Mouse (Mus musculus) activated CD4-positive, CD25-positive, alpha-beta regulatory T cell, adult 4 months (primary cell): ENCODE results near the gene Gpd2. TPM values are rescaled to one million over a fixed set of nuclear protein-coding genes. Genes with fewer than 3 reads are reported as not detected.

Source experiments
- ATAC-seq: one replicate; pipeline ENCODE4 v1.8.0; 2017
- polyA plus RNA-seq, 2 experiments: library from polyadenylated mRNA; unstranded; fragments of 100-300 nt; shearing (Covaris generic); gene quantifications; one replicate each; pipeline ENCODE4 v1.2.1; 2017

Gpd2 gene
- polyA plus RNA-seq, 2 experiments from 2014 or later: 13.9 to 14.6 TPM

DNA sequence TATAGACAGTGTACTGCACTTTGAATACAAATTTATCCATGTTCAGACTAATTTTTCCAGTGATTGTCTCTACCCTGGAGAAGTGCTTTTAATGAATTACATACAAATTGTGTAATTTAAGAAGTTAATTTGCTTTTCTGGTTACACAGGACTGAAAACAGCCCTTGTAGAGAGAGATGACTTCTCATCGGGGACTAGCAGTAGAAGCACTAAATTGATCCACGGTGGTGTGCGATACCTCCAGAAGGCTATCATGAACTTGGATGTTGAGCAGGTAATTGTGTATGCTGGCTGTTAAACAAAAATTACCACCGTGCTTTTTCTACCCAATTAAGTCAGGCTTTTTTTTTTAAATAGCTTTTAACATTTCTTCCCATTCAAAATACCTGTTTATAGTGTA, 66.8 kb downstream of the Gpd2 start:
- ATAC-seq: no peak

DNA sequence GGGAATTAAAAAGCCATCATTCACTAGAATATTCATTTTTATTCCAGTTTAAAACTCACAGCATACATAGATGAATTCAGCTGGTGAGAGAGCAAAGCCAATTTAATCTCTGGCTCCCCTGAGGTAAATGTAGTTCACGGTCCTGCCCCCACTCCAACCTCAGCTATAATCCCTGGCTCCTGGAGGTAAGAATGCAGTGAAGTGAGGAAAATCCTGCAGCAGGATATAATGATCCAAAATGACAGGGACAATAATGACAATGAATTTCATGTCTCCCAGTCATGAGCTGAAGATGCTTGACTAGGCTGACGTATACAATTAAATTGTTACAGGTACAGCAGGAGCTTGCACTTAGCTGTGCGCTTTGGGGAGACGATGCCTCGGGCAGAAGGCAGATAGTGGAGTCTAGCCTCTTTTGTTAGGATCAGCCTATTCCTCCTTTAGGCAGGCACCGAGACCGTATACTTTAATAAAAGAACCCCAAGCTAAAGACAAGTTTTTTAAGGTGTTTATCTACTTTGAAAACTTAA, 74.9 kb downstream of the Gpd2 start:
- ATAC-seq: no peak

DNA sequence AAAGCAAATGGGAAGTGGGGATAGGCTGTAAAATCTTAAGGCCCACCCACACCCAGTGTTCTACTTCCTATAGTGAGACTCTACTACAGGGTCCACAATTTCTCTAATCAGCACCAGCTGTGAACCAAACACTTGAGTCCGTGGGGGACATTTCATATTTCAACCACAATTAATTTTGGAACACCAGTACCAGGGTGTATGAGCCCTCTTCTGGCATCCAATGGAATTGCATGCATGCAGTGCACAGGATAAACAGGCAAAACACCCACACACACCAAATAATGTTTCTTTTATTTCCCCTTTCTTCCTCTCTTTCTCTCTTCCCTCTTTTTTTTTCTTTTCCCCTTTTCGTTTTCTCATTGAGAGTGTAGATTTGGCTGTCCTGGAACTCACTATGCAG, 78.6 kb downstream of the Gpd2 start:
- ATAC-seq: peak; percentile 65

DNA sequence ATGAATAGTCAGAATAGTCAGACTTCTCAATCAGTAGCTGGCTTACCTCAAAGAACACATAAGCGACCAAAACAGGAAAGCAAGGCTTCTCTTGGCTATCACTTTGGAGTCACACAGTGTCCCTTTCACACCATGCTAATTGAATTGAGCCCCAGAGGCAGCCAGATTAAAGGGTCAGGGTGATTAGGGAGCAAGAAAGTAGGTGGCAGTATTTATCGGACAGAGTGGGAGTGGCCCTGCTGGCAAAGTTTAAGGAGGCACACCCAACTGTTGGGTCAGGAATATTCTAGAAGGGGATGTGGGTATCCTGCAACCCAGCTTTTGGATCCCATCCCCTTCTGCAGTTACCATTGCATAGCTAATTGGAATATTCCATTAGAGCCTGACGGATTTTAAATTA, 80.9 kb downstream of the Gpd2 start:
- no peak for ATAC-seq

DNA sequence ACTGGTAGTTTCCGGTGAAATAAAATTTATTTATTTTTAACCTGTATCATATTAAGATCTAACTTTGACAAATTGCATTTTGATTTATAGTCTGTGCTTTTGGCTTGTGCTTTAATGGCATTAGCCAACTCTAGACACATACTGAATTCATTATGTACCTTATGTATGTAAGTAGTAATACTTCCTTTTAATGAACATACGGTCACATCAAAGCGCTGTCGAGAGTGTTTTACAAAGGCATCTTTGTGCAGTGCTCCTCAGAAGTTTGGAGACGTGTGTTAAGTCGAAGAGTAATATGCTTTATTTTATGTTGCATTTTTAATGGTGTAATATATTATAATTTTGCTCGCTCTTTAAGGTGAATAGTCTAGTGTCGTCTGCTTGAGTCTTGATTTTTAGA, 88.7 kb downstream of the Gpd2 start:
- no peak for ATAC-seq

DNA sequence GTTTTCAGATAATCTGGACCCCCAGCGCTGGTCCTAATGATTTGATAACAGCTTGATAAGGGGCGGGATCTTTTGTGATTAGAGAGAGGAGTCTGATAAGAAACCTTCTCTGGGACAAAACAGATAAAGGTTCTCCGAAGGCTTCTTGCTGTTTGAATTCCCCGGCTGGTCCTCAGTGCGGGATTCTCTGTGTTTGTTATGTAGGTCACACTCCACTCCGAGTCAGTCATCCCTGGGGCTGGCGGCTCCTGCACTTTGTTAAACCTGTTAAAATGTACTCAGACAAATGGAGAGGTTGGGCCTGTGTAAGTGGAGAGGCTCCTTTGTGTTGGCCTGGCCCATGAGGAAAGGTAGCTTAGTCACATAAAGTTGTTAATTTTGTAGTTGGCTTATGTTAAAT, 91.9 kb downstream of the Gpd2 start:
- ATAC-seq: no peak

DNA sequence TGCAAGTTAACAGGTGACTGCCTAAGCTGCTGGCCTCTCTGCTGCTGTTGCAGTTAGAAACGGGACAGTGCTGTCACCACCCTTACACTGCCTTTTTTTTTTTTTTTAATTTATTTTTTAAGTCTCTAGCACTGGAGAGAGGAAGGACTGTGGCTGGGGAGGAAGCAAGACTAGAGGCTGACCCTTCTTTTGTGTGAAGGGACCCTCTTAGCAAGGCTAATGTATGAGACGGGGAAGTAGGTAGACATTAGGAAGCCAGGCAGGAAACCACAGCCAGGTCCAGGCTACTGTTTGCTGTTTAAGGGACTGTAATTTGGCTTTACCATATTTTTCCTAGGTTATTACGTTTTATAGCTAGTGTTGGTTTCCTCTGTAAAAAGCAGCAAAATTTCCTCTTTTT, 93.4 kb downstream of the Gpd2 start:
- no peak for ATAC-seq

DNA sequence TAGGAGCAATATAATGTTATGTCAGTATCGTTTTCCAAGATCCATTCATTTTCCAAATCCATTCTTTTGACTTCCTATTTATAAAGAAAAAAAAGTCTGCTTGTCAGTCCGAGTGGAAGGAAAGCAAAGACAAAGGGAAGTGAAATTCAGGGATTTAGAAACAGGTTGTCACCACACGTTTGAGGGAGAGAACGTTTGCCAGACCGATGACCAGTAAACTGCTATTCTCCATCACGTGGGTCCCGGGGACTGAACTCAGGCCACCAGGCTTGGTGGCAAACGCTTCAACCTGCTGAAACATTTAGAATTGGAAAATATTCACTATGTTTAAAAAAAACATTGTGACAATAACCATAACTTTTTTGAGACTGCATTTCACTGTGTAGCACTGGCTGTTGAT, 93.8 kb downstream of the Gpd2 start:
- ATAC-seq: no peak

DNA sequence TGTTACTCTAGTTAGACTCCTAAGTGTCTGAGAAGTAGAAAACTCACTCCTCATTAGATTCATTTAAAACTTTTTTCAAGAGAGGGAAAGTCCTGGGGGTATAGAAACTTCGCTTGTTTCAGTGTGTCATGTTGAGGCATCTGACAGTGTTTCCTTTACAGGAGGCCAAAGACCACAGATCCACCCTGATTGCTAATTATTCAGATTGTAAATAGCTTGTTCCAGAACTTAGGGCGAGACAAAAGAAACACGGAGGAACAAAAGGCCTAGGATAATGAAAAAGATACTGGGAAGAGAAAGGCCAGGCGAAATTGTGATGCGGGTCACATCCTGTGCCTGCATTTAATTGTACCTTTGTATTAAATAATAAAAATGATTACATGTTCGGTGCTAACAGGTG, 96.0 kb downstream of the Gpd2 start:
- ATAC-seq: no peak

DNA sequence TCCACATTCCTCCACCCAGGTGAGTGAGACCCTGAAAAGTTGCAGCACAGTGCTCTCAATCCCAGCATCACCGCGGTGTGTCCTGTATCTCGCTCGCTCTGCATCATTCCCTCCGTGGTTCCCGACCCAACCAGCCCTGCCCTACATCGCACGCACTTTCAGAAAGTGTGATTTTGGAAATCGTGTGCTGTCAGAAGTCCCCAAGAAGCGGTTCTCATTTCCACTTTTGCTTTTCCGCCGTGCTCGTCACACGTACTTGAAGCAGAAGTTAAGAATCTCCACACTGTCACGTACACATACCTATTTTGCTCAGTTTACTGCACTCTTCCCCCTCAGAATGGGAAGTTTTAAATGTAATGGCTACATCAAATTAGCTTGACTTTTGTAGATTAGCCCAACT, 98.0 kb downstream of the Gpd2 start:
- no peak for ATAC-seq

DNA sequence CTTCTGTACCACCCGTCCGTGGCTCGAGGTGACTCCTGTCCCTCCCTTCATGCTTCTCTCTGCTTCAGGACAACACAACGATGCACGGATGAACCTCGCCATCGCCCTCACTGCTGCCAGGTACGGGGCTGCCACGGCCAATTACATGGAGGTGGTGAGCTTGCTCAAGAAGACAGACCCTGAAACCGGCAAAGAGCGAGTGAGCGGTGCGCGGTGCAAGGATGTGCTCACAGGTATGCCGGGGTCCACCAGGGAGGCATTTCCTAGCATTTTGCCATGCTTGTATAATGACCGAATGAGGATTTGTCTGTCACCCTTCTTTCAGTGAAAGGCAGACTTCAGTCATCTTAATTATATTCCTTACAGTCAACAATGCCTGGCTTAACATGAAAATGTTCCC, 101.3 kb downstream of the Gpd2 start:
- no peak for ATAC-seq

DNA sequence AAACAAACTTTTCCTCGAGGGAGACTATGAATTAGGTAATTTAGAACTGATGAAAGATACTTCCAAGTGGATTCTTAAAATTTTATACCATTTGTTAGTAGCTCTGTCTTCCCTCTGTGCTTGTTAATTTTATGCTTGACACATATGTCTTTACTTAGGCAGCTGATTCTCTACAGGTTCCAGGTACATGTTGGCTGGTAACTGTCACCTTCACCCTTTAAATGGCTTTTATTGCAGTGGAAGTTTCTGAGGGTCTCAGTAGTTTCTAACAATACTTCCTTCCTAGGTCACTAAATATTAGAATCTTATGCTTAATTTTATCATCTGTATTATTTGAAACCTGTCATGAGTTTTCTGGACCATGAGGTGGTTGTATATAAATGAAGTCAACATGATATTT, 105.5 kb downstream of the Gpd2 start:
- ATAC-seq: no peak

DNA sequence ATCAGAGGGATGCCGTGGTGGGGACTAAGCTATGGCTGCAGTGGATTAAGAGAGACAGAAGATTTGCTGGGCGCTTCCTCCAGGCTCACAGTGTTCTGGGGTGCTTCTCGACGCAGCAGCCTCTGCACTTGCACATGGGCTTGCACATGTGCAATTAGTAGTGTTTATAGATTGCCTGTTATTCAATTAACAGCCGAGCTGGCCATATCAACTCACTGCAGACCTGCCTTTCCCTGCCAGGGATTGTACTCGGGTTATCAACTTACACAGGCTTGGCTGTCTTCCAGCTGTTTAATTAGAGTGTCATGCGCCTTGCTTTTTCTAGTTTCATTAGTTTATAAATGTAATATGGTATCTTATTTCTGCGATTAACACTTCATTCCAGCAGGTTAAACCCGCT, 113.2 kb downstream of the Gpd2 start:
- ATAC-seq: no peak

DNA sequence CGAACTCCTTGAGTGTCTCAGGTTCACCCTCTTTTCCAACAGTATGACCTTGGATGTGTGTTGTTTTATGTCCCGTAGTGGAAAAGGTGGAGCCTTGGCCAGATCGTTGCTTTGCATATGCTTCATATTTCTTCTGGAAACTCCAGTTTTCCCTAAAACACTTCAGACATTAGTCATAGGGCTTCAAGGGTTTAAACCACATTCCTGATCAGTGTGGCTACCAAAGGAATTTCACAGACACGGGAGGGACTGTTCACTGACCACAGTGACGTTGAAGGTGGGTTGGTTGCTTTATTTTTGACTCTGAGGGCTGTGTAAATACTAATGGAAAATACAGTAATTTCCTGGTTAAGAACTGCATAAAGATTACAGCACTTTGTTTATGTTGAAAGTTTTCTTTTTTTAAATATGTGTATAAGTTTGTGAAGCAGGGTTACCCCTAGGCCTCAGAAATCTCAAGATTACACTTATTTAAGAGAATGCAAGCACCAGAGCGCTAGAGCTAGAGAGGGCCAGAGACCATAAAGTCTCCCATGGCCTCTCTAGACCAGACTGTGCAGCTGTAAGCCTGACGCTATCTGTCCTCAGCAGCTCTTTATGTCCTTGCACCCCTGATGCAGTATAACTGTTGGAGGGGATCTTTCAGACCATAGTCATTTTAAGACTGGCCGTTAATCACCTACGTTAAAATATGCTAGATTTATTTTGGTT, 116.4 kb downstream of the Gpd2 start:
- no peak for ATAC-seq

DNA sequence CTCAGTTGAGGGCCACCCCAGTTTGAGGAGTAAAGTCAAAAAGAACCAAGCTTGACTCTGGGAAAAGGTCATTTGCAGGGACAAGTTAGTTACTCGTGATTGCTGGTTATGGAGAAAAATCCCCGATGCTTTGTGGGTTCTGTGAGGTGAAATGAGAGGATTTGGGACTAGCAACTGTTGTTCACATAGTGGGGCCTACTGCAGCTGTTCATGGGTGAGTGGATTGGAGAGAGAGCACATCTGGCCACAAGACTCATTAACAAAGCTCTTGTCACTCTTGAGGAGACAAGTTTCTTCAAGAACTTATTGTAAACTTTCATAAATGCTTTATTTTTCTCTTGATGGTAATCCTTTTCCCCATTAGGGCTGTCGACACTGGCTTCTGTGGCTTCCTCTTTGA, 117.4 kb downstream of the Gpd2 start:
- no peak for ATAC-seq

DNA sequence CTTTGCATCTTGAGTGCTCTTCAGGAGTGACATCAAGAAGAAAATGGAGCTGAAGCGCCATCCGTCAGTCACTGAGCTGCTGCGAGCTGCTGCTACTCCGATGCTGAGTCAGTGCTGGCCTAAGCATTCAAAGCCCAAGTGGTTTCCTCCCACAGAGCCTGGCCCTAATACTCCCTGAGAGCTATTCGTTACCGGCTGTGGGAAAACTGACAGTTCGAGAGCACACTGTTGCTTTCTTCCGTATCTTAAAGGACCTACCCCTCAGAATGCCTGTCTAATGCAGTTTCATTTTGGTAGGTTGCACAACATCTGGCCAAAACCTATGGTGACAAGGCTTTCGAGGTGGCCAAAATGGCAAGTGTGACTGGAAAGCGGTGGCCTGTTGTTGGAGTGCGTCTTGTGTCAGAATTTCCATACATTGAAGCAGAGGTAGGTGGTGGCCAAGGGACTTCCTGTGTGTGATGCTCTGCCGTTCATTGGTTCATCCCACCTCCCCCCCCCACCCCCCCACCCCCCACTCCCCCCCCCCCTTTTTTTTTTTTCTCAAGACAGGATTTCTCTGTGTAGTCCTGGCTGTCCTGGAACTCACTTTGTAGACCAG, 118.9 kb downstream of the Gpd2 start:
- ATAC-seq: peak; percentile 80

DNA sequence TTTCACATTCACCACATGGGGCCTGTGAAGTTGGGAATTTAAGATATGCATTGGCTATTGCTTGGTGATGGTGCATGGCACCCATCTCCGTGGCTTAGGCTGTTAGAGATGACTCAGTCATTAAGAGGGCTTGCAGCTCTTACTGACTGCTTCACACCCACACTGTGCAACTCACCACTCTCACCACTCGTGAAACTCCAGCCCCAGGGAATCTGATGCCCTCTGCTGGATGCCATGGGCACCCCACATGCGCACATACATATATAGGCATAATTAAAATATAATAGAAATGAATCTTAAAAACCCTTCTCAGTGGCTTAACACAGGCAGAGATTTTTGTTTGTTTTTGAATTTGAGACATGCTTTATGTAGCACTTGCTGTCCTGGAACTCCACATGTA, 125.1 kb downstream of the Gpd2 start:
- ATAC-seq: peak; percentile 52

DNA sequence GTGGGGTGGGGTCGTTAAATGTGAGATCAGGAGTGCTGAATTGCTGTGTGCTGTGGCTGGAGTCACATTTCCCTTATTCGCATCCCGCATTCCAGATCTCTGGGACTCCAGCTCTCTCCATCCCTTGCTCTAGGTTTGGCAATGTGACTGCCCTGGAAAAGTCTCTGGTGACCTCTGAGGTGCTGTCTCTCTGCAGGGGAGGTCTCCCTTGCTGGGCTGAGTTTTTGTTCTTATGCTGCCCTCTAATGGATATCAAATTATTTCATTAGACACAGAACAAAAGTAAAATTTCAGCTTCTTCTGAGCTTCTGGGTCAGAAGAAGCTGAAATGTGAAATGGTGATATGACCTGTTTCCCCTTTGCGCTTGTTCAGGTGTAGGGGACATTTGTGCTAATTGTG, 137.2 kb downstream of the Gpd2 start:
- no peak for ATAC-seq

DNA sequence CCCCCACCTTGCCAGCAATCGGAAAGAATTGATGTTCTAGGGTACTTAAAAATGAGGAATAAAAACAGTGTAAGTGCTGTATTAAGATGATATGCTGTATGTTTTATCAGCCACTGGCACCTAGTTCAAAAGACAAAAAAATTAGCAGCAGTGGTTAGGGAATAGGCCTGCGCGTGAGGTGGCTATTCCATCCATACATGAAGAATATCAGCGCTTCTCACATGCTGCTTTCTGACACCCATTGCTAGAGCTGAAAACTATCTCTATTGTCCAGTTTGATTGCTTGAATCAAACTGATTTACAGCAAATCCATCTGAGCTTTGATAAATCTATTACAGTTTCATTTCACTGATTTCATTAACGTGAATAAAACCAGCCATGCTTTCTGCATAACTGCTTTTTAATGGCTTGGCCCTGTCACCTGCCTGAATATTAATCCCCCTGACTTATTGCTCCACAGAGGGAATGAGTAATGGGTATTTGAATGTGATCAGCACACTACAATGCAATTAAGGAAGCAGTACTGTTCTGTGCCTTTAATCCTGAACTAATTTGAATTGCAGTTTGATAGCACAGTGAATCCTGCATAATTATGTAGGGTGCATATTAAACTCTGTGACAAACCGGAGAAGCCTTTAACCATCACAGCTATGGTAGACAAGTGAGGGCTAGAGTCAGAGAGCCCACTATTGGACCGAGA, 137.9 kb downstream of the Gpd2 start:
- ATAC-seq: no peak

DNA sequence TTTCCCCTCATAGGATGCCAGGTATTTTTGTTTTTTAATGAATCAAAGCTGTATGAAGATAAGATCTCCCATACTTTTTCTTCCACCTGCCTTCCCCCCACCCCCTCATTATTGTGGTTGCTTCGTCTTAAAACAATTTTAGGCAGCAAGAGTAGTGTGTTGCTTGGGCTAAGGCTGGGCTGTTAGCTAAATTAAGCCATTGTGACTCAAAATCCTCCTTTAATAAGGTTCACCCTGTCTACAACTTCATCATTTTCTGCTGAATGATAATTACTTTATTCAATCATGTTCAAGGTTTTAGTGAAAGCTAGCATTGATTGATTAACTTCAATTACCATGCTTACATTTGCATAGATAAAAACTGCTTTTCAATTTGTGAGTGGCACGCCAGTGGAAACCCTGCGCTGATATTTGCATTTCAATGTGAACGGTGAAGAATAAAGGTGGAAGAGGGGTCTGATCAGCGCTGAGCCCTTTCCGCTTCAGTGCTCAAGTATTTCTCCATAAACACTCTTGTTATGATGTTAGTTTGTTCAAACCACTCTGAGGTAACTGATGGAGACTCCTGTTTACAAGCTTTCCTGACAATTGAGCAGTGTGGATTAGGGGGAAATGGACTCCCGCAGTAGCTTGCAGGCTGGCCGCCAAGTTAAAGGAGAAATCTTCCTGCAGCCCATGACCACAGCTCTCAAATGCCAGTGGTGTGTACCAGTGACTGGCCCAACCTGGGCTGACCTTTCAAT, 140.9 kb downstream of the Gpd2 start:
- no peak for ATAC-seq

DNA sequence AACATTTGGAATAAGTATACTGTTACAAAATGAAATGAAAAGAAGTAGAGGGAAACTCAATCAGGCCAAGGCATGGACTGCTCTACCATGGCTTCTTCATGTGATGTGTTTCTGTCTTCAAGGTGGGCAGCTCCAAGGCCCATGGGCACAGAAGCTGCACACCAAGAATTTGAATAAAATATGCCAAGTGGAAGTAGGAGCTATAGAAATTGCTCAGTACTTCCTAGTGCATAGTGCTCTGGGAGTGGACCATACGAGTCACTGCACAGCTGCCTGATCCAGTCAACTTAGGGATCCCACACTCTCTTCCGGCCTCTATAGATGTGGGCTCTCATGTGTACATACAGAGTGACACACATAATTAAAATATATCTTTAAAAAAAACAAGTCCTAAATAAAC, 147.2 kb downstream of the Gpd2 start:
- ATAC-seq: no peak

DNA sequence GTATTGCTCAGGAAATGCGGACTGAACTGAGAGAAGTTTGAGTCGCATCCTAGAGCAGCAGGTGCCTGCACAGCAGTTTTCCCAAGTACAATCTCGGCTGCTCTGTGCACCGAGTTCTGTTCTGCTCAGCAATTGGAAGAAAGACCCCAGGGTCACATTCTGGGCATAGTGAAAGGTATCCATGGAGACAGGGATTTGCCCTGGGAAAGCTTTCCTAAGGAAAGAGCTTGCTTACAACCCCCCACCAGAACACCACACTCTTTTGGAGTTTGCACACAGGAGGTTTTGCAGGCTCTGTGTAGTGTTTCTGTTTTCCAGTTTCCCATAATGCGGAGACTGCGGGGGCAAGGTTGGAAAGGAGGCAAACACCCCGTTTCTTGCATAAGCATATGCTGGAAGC, 150.4 kb downstream of the Gpd2 start:
- no peak for ATAC-seq

DNA sequence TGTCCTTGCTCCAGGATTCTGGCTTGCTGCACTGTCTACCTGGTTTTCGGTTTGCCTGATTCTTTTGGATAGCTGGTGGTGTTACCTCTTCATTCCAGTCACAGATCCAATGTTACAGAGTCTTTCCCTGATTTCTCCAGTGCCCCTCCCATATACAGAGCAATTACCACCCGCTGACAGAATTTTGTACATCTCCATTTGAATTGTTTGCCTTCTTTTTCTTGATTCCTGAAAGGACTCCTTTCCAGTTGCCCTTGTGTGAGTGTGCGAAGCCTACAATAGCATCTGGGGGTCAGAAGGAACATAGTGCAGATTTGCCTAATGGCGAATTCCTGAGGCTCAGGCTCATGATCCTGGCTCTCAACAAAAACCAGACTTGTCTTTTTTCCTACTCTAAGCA, 157.6 kb downstream of the Gpd2 start:
- no peak for ATAC-seq
